ENCODE assay signal across 14 mouse cellular contexts in genomic region chr5:73399768-73400526, GRCm38 (mm10). TPM values are rescaled to one million over a fixed set of nuclear protein-coding genes. Genes with fewer than 3 reads are reported as not detected.
DNase-seq lines count a peak whose midpoint lies in the region; ATAC-seq and TF ChIP-seq lines count a peak whose summit lies in the region.
"Had no signal": no experiment of that assay in that cellular context is flagged by ENCODE, and none has a peak within 500 bp of the region (broad histone marks: within the 10 kb centered on the region; RNA-seq: fewer than 3 reads in every experiment).

No protein-coding gene starts in this region.

- H3K4me3 ChIP-seq in hindbrain, embryonic 12.5 days: no peak overlapping the region
- no peak overlapping the region for H3K4me3 ChIP-seq in hindbrain, embryonic 11.5 days (ENCODE audit: low read depth, low read length)
- no peak overlapping the region for H3K4me3 ChIP-seq in midbrain, embryonic 15.5 days
- H3K4me3 ChIP-seq in left cerebral cortex, adult 2 months: no peak overlapping the region
- H3K4me3 ChIP-seq: layer of hippocampus, adult 2 months; limb, embryonic 12.5 days; megakaryocyte, embryonic 14.5 days had no signal

- intact Hi-C loops in left cerebral cortex, adult 2 months (cut with DNase I): no loop called here

- no peaks in the 10 kb centered on the region for H3K9me3 ChIP-seq in hindbrain, embryonic 12.5 days (replicated peaks)
- no peaks in the 10 kb centered on the region for H3K9me3 ChIP-seq in hindbrain, embryonic 11.5 days (ENCODE audit: control insufficient read depth, low read length)
- H3K9me3 ChIP-seq in midbrain, embryonic 15.5 days: no peaks in the 10 kb centered on the region
- H3K9me3 ChIP-seq: limb, embryonic 12.5 days had no signal

- no peak overlapping the region for H3K4me2 ChIP-seq in hindbrain, embryonic 12.5 days (replicated peaks)
- H3K4me2 ChIP-seq in hindbrain, embryonic 11.5 days (replicated peaks; ENCODE audit: low read depth, low read length): no peak overlapping the region
- no peak overlapping the region for H3K4me2 ChIP-seq in midbrain, embryonic 15.5 days
- H3K4me2 ChIP-seq: limb, embryonic 12.5 days had no signal

- H3K27ac ChIP-seq in hindbrain, embryonic 12.5 days: no peak overlapping the region
- H3K27ac ChIP-seq in hindbrain, embryonic 11.5 days (ENCODE audit: low read depth, low read length): no peak overlapping the region
- no peak overlapping the region for H3K27ac ChIP-seq in midbrain, embryonic 15.5 days
- H3K27ac ChIP-seq in left cerebral cortex, adult 2 months: no peak overlapping the region
- H3K27ac ChIP-seq: layer of hippocampus, adult 2 months; limb, embryonic 12.5 days had no signal

- peaks cover 17% of the 10 kb centered on the region for H3K27me3 ChIP-seq in hindbrain, embryonic 12.5 days
- peaks cover 3% of the 10 kb centered on the region for H3K27me3 ChIP-seq in hindbrain, embryonic 11.5 days (ENCODE audit: control insufficient read depth, insufficient read depth, low read length)
- peaks cover 3% of the 10 kb centered on the region; the same call in 1 of the 2 replicates for H3K27me3 ChIP-seq in midbrain, embryonic 15.5 days (replicated peaks)

- peak; percentile 60 for ATAC-seq in hindbrain, embryonic 12.5 days (ENCODE audit: low FRiP score)
- ATAC-seq in hindbrain, embryonic 11.5 days (ENCODE audit: low FRiP score): no peak
- ATAC-seq in midbrain, embryonic 15.5 days (replicated peaks): peak; percentile 78

- DNase-seq in hindbrain, embryonic 11.5 days (ENCODE audit: low spot score): no peak
- peak; percentile 56 for DNase-seq in 3T3-L1 (ENCODE audit: low read depth, low spot score)
- DNase-seq in brain, embryonic 18.5 days (ENCODE audit: low read depth, low spot score): peak; percentile 20
- DNase-seq in adrenal gland, postnatal 14 days: no peak
- DNase-seq in left cerebral cortex, adult 2 months (ENCODE audit: extremely low spot score in 1 of 2, low spot score in 2 of 2): no peak
- no peak for DNase-seq in urinary bladder, postnatal 36 days (ENCODE audit: low spot score in 2 of 2)
- DNase-seq: kidney, adult 18-20 months; thymus, adult 18-20 months had no signal

- H3K36me3 ChIP-seq in hindbrain, embryonic 12.5 days: no peaks in the 10 kb centered on the region
- no peaks in the 10 kb centered on the region for H3K36me3 ChIP-seq in hindbrain, embryonic 11.5 days (ENCODE audit: control insufficient read depth, insufficient read depth, low read length)
- no peaks in the 10 kb centered on the region for H3K36me3 ChIP-seq in midbrain, embryonic 15.5 days (replicated peaks)
- H3K36me3 ChIP-seq: limb, embryonic 12.5 days had no signal

- WGBS in hindbrain, embryonic 12.5 days: 56% methylated on average over 7 of the region's 7 CpGs
- 68% methylated on average over 7 of the region's 7 CpGs for WGBS in hindbrain, embryonic 11.5 days
- WGBS in midbrain, embryonic 15.5 days: 40% methylated on average over 7 of the region's 7 CpGs

- no peaks in the 10 kb centered on the region for H3K4me1 ChIP-seq in hindbrain, embryonic 12.5 days
- no peaks in the 10 kb centered on the region for H3K4me1 ChIP-seq in hindbrain, embryonic 11.5 days (replicated peaks; ENCODE audit: control insufficient read depth, insufficient read depth, low read length)
- H3K4me1 ChIP-seq in midbrain, embryonic 15.5 days: no peaks in the 10 kb centered on the region; the same call in 1 of the 2 replicates
- H3K4me1 ChIP-seq: limb, embryonic 12.5 days had no signal

- H3K9ac ChIP-seq in hindbrain, embryonic 12.5 days: no peak overlapping the region
- no peak overlapping the region for H3K9ac ChIP-seq in hindbrain, embryonic 11.5 days (ENCODE audit: low read depth, low read length)
- H3K9ac ChIP-seq in midbrain, embryonic 15.5 days: no peak overlapping the region
- H3K9ac ChIP-seq: limb, embryonic 12.5 days had no signal

- TF ChIP-seq CTCF in left cerebral cortex, adult 2 months (IDR thresholded peaks at IDR 0.05): no peak

RNA-seq across cellular contexts. Expression of gene Cwh43, which starts 5.9 kb away (rescaled TPM):
- polyA plus RNA-seq in hindbrain, embryonic 12.5 days (2016; fragmentation: Nextera tagmentation; extraction: Ambion mirVana): 0.20 TPM in 1 of 2 replicates, not detected in the other
- polyA plus RNA-seq in hindbrain, embryonic 11.5 days (2014; fragmentation: Nextera tagmentation; extraction: Ambion mirVana): not detected in 2 replicates
- 0.28 and 0.59 TPM in 2 replicates for polyA plus RNA-seq in midbrain, embryonic 15.5 days (2015; fragmentation: Nextera tagmentation; extraction: Ambion mirVana)
- total RNA-seq in adrenal gland, postnatal 14 days (2021): not detected in 2 replicates
- total RNA-seq in left cerebral cortex, adult 2 months (2021): 1 to 10 TPM; 1.6 to 1.9 TPM
- total RNA-seq: heart, adult 8-10 months had no signal
- polyA plus RNA-seq: limb, embryonic 12.5 days had no signal

RNA-seq across cellular contexts. Expression of gene Ociad2, which starts 59.1 kb away (rescaled TPM):
- 12.7 and 16.4 TPM in 2 replicates for polyA plus RNA-seq in hindbrain, embryonic 12.5 days (2016; fragmentation: Nextera tagmentation; extraction: Ambion mirVana)
- 8.0 and 9.8 TPM in 2 replicates for polyA plus RNA-seq in hindbrain, embryonic 11.5 days (2014; fragmentation: Nextera tagmentation; extraction: Ambion mirVana)
- 25.3 and 27.3 TPM in 2 replicates for polyA plus RNA-seq in midbrain, embryonic 15.5 days (2015; fragmentation: Nextera tagmentation; extraction: Ambion mirVana)
- total RNA-seq in adrenal gland, postnatal 14 days (2021): 12.6 and 20.6 TPM in 2 replicates
- 100 to 1,000 TPM; 114 to 137 TPM for total RNA-seq in left cerebral cortex, adult 2 months (2021)

Comparison
In these comparisons a context has a peak if more than half of its experiments do, and no peak if none do; other contexts are left out.
1. DNase-seq: peak in 3T3-L1 (single experiment) and brain, embryonic 18.5 days (single experiment); none in hindbrain, embryonic 11.5 days (single experiment), adrenal gland, postnatal 14 days (single experiment), left cerebral cortex, adult 2 months (0 of 2) and urinary bladder, postnatal 36 days (0 of 2).